Mouse (Mus musculus) heart, adult 8-10 months (tissue): ENCODE data around the gene Fyn. TPM values are rescaled to one million over a fixed set of nuclear protein-coding genes. Genes with fewer than 3 reads are reported as not detected.

Source experiments
- DNase-seq: peaks from one replicate; pipeline ENCODE4 v3.0.0; 2022; ENCODE audit warnings: low spot score
- total RNA-seq, 4 experiments: library from RNA; stranded (reverse); gene quantifications; 2 replicates each; pipeline ENCODE4 v1.2.4; 2022

Gene Fyn
- 10 to 100 TPM; 22.4 to 27.6 (median 24.2) TPM for total RNA-seq

GRCm38 (mm10) chr10:39368572-39369135, at the start of gene Fyn:
Gene Fyn, plus strand, starts transcription at chr10:39368855.
- DNase-seq = no peak

- DNase-seq = peak; percentile 71
Observed at GRCm38 (mm10) chr10:39320798-39321622, 47.6 kb upstream of the Fyn start.

GRCm38 (mm10) chr10:39321623-39321985, 47.1 kb upstream of the Fyn start:
- DNase-seq = no peak

DNA sequence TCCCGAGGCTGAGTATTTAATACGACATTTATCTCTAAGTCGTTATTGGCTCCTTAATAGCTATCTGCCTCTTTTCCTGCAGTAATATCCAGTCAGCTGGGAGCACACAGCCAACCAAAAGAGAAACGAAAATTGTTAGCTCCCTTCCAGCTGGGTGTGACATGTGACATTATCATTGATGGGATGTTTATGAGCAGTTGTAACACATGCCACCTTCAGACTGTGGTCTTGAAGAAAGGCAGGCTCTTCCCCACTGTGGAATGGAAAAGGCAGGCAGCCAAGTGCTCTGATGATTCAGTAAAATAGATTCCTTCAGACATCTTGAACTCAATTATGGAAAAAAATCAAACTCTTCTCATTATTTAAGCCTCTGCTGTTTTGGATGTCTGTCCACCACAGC, 46.5 kb upstream of the Fyn start:
- no peak for DNase-seq

GRCm38 (mm10) chr10:39324291-39324690, 44.4 kb upstream of the Fyn start:
- DNase-seq = no peak

GRCm38 (mm10) chr10:39328661-39329060, 40.0 kb upstream of the Fyn start:
- no peak for DNase-seq

- DNase-seq = no peak
Observed at GRCm38 (mm10) chr10:39334320-39334719, 34.3 kb upstream of the Fyn start.

GRCm38 (mm10) chr10:39335880-39336279, 32.8 kb upstream of the Fyn start:
- no peak for DNase-seq

GRCm38 (mm10) chr10:39339189-39339968, 29.3 kb upstream of the Fyn start:
- DNase-seq = no peak

- no peak for DNase-seq
Observed at GRCm38 (mm10) chr10:39339969-39340236, 28.8 kb upstream of the Fyn start.

DNA sequence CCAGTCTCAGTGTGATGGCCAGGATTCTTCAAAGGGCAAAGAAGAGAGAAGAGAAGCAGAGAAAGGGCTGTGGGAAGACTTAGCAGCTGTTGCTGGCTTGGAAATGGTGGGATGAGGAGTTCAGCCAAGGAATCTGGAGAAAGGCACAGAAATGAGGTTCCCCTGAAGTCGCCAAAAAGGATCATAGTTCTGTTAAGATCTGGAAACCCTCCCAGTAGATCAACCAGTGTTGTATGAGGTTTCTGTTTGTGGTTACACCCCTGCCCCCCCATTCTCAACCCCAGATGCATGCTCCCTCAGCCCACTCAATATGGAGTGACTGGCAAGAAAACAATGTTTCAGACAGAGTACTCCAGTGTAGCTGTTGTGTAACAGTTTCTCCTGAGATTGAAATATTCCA, 25.1 kb upstream of the Fyn start:
- DNase-seq = peak; percentile 26

DNA sequence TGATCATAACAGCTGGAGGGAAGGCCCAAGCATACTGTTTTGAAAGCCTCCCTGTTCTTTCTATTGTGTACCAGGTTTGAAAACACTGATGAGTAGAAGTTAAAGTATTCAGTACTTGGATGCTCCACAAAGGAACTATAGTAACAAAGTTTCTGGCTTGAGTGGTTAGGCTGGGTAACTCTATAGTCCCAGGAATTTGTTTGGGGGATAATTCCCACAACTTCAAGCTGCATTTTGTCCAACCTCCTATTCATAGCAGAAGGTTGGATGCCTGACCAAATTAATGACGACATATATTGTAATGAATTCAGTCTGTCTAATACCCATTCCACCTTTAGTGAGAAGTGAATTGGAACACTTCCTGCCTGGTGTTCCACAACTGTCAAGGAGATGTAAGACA, 22.7 kb upstream of the Fyn start:
- DNase-seq = no peak

- no peak for DNase-seq
Observed at GRCm38 (mm10) chr10:39349781-39350364, 18.8 kb upstream of the Fyn start.

DNA sequence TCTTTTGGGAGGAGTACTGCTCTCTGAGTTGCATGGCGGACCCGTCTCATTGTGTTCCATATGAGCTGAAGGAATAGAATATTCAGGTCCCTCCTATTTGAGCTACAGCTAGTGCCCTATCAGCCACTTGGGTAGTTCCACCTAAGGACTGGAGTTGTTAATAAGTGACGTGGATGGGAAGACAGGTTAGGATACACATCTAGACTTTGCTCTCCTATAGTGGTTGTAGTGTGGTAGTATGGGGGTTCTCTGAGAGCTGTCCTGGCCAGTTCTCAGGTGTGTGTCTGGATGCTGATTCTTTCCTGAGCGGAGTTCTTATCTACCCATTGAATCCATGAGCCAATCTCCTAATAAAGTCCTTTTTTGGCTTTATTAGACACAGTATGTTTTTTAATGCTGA, 4.5 kb upstream of the Fyn start:
- no peak for DNase-seq

DNA sequence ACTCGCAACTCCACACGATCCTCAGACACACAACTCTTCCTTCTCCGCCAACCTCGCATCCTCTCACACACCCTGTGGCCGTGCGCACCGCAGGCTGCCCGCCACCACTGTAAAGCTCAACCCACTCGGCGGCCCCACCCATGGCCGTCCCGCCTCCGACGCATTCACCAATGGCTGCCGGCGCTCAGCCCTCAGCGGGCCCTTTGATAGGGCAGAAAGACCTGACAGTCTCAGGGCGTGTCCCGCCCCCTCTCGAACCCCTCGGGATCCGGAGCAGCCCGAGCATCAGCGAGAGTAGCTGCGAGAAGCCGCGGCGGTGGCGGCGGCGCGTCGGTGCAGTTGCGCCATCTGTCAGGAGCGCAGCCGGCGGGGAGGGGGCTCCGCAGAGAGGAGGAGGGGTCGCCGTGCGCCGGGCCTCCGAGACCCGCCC, 862 bp downstream of the Fyn start:
- peak; percentile 96 for DNase-seq

DNA sequence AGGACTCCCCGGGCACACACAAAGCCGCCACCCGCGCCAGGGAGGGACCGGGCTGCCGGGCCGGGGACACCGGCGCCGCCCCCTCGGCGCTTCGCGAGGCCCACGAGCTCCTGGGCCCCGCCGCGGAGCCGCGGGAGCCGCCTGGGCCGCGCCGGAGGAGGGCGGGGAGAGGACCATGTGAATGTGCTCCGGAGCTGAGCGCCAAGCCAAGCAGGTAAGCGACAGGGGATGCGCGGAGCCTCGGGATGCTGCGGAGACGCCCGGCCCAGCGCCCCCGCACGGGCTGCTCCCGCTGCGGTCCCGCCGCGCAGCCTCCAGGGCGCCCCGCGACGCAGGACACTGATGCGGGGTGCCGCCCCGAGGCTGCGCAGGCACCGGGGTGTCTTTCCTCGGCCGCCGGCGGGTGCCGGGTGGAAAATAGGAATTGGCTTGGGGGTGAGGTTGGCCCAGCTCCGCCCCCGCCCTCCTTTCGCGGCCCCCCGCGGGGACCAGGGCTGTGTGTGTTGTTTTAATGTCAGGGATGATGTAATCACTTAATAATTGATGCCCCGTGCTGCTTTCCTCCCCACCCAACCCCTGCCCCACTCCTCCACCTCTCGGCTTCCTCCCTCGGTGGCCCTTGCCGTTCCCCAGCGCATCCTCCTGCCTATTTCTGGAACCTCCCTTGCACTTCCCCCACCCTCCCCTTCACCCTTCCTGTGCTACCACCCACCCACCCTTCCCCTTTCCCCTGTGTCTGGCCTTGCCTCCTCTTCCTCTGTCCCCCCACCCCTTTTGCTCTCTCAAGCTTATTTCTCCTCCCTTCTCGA, 1.5 kb downstream of the Fyn start:
- peak; percentile 55 for DNase-seq

- peak; percentile 48 for DNase-seq
Observed at GRCm38 (mm10) chr10:39370786-39371221, 2.1 kb downstream of the Fyn start.

GRCm38 (mm10) chr10:39371467-39371866, 2.8 kb downstream of the Fyn start:
- DNase-seq = no peak

GRCm38 (mm10) chr10:39371991-39372390, 3.3 kb downstream of the Fyn start:
- no peak for DNase-seq

DNA sequence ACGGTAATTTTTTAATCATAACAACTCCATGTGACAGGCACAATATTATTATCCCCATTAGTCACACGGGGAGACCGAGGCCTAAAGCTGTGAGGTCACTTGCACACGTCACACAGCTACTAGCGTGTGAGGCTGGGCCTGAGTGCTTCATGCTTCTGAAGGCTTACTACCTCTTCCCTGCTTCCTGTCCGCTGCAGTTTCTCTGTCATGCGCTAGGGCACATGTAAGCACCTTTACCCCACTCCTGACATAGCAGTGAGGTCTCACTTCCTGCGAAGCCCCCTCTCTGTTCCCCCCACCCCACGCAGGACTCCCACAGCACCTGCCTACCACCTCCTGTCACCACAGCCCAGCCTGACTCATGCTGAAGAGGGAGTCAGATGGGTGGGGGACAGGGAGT, 8.0 kb downstream of the Fyn start:
- no peak for DNase-seq

DNA sequence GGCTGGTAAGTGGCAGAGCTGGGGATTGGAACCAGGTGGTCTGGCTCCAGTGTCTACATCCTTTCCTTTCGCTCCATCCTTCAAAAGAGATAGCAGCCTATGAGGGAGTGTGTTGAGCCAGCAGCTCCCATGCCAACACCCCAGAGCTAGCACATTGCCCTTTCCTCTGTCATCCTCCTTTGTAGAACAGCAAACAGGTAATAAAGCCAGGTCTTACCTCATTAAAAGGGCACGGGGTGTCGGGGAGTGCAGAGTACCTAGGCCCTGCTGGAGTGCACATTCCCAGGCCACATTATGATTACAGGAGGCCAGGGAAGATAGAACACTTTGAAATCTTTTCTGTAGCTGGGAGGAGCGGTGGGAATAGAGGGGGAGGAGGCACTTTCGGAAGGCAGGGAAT, 8.6 kb downstream of the Fyn start:
- no peak for DNase-seq
